Mouse (Mus musculus) MEL (cell line): Measurements from ENCODE around the gene Cog6. TPM values are rescaled to one million over a fixed set of nuclear protein-coding genes. Genes with fewer than 3 reads are reported as not detected.
A peak's percentile ranks its signal among the peaks of the same experiment; 100 is the strongest.

Source experiments
- DNase-seq: peaks from one replicate; pipeline ENCODE4 v3.0.0; 2011; ENCODE audit warnings: low read depth, low spot score
- H3K27ac ChIP-seq: 2 replicates; pipeline ENCODE4 v1.5.1; 2012; ENCODE audit warnings: low read depth, mild to moderate bottlenecking, control low read depth, low read length, moderate library complexity; ENCODE audit not compliant: control insufficient read depth
- H3K27me3 ChIP-seq, 2 experiments: fragments of 150-350 bp in 1 of 2; sonication (generic) in 1 of 2; 2 replicates each; pipeline ENCODE4 v1.6.1; 2012; ENCODE audit warnings: low read length in 2 of 2, mild to moderate bottlenecking in 2 of 2, improper control_type of control experiment in 1 of 2, moderate library complexity in 1 of 2; ENCODE audit not compliant: insufficient read depth in 2 of 2, control insufficient read depth in 1 of 2
- H3K36me3 ChIP-seq, 2 experiments: 2 replicates each; pipeline ENCODE4 v1.6.1; 2012 to 2014; ENCODE audit warnings: low read length in 2 of 2, improper control_type of control experiment in 1 of 2, inconsistent platforms in 1 of 2, mild to moderate bottlenecking in 1 of 2; ENCODE audit not compliant: insufficient read depth in 2 of 2, control insufficient read depth in 1 of 2
- H3K4me1 ChIP-seq, 2 experiments: fragments of 150-350 bp in 1 of 2; sonication (generic) in 1 of 2; 2 replicates each; pipeline ENCODE4 v1.6.1; 2012; ENCODE audit warnings: low read length in 2 of 2, improper control_type of control experiment in 1 of 2, mild to moderate bottlenecking in 1 of 2; ENCODE audit not compliant: insufficient read depth in 2 of 2, control insufficient read depth in 1 of 2
- H3K4me3 ChIP-seq, 2 experiments: fragments of 150-350 bp in 1 of 2; sonication (generic) in 1 of 2; 2 replicates each; pipeline ENCODE4 v1.5.1; 2012; ENCODE audit warnings: low read depth in 2 of 2, low read length in 2 of 2, mild to moderate bottlenecking in 2 of 2, moderate library complexity in 2 of 2, control low read depth in 1 of 2, improper control_type of control experiment in 1 of 2; ENCODE audit not compliant: control insufficient read depth in 1 of 2, insufficient read depth in 1 of 2
- H3K79me2 ChIP-seq: 2 replicates; pipeline ENCODE4 v1.6.1; 2012; ENCODE audit warnings: mild to moderate bottlenecking, low read length, moderate library complexity; ENCODE audit not compliant: control insufficient read depth, poor library complexity, insufficient read depth
- H3K9ac ChIP-seq: 2 replicates; pipeline ENCODE4 v1.6.1; 2012; ENCODE audit warnings: low read depth, mild to moderate bottlenecking, control low read depth, low read length, moderate library complexity; ENCODE audit not compliant: control insufficient read depth, poor library complexity, severe bottlenecking
- H3K9me3 ChIP-seq: fragments of 150-350 bp; sonication (generic); replicated peaks from 2 replicates; pipeline ENCODE4 v1.6.1; 2012; ENCODE audit warnings: mild to moderate bottlenecking, low read length, improper control_type of control experiment, moderate library complexity; ENCODE audit not compliant: insufficient read depth
- CTCF ChIP-seq, 3 experiments: IDR thresholded peaks in 2 of 3; conservative IDR thresholded peaks in 1 of 3; 2 replicates each; pipeline ENCODE4 v1.5.1; 2011 to 2012; ENCODE audit warnings: low read length in 3 of 3, low read depth in 2 of 3, mild to moderate bottlenecking in 2 of 3, improper control_type of control experiment in 1 of 3, inconsistent platforms in 1 of 3, mixed read lengths in 1 of 3, moderate library complexity in 1 of 3; ENCODE audit not compliant: control insufficient read depth in 1 of 3, insufficient read depth in 1 of 3, poor library complexity in 1 of 3, severe bottlenecking in 1 of 3
- ETS1 ChIP-seq: IDR thresholded peaks from 2 replicates; pipeline ENCODE4 v1.6.1; 2012; ENCODE audit warnings: low read depth, mild to moderate bottlenecking, inconsistent platforms, low read length, improper control_type of control experiment, moderate library complexity
- GATA1 ChIP-seq: IDR thresholded peaks from 2 replicates; pipeline ENCODE4 v1.6.1; 2011; ENCODE audit warnings: low read depth, low read length, improper control_type of control experiment
- JUND ChIP-seq: IDR thresholded peaks from 2 replicates; pipeline ENCODE4 v1.6.1; 2011; ENCODE audit warnings: low read depth, mild to moderate bottlenecking, improper control_type of control experiment, low read length
- MAFK ChIP-seq: IDR thresholded peaks from 2 replicates; pipeline ENCODE4 v1.6.1; 2011; ENCODE audit warnings: low read depth, mild to moderate bottlenecking, low read length, improper control_type of control experiment, borderline replicate concordance
- MAZ ChIP-seq: IDR thresholded peaks from 2 replicates; pipeline ENCODE4 v1.6.1; 2012; ENCODE audit warnings: low read depth, mild to moderate bottlenecking, inconsistent platforms, low read length, improper control_type of control experiment
- MYB ChIP-seq: IDR thresholded peaks from 2 replicates; pipeline ENCODE4 v1.6.1; 2011; ENCODE audit warnings: mild to moderate bottlenecking, low read depth, low read length, improper control_type of control experiment
- MYC ChIP-seq: IDR thresholded peaks from 2 replicates; pipeline ENCODE4 v1.6.1; 2011; ENCODE audit warnings: low read depth, mild to moderate bottlenecking, low read length, improper control_type of control experiment, moderate library complexity
- NELFE ChIP-seq: IDR thresholded peaks from 2 replicates; pipeline ENCODE4 v1.6.1; 2011; ENCODE audit warnings: low read depth, low read length, improper control_type of control experiment
- POLR2A ChIP-seq, 2 experiments: IDR thresholded peaks; 2 replicates each; pipeline ENCODE4 v1.6.1; 2011 to 2012; ENCODE audit warnings: low read length in 2 of 2, mild to moderate bottlenecking in 2 of 2, control low read depth in 1 of 2, improper control_type of control experiment in 1 of 2, low read depth in 1 of 2, moderate library complexity in 1 of 2; ENCODE audit not compliant: control insufficient read depth in 1 of 2, insufficient read depth in 1 of 2, poor library complexity in 1 of 2
- POLR2AphosphoS2 ChIP-seq: IDR thresholded peaks from 2 replicates; pipeline ENCODE4 v1.6.1; 2011; ENCODE audit warnings: low read length, improper control_type of control experiment
- POLR2AphosphoS5 ChIP-seq: IDR thresholded peaks from 2 replicates; pipeline ENCODE4 v1.6.1; 2012; ENCODE audit warnings: low read depth, borderline replicate concordance, mild to moderate bottlenecking, inconsistent platforms, low read length, moderate library complexity, mixed read lengths
- RCOR1 ChIP-seq: IDR thresholded peaks from 2 replicates; pipeline ENCODE4 v1.6.1; 2012; ENCODE audit warnings: low read depth, mild to moderate bottlenecking, inconsistent platforms, low read length, improper control_type of control experiment
- SIN3A ChIP-seq: IDR thresholded peaks from 2 replicates; pipeline ENCODE4 v1.6.1; 2012; ENCODE audit warnings: low read length, improper control_type of control experiment, inconsistent platforms
- SMC3 ChIP-seq: IDR thresholded peaks from 2 replicates; pipeline ENCODE4 v1.6.1; 2011; ENCODE audit warnings: low read depth, low read length, improper control_type of control experiment
- TCF12 ChIP-seq: IDR thresholded peaks from 2 replicates; pipeline ENCODE4 v1.6.1; 2014; ENCODE audit warnings: low read depth, mild to moderate bottlenecking, inconsistent platforms, low read length, improper control_type of control experiment, moderate library complexity
- UBTF ChIP-seq: IDR thresholded peaks from 2 replicates; pipeline ENCODE4 v1.6.1; 2012; ENCODE audit warnings: low read depth, mild to moderate bottlenecking, inconsistent platforms, low read length, improper control_type of control experiment, moderate library complexity, borderline replicate concordance; ENCODE audit not compliant: insufficient read depth
- ZMIZ1 ChIP-seq: IDR thresholded peaks from 2 replicates; pipeline ENCODE4 v1.6.1; 2012; ENCODE audit warnings: low read depth, mild to moderate bottlenecking, inconsistent platforms, low read length, improper control_type of control experiment, moderate library complexity
- ZNF384 ChIP-seq: IDR thresholded peaks from 2 replicates; pipeline ENCODE4 v1.6.1; 2012; ENCODE audit warnings: low read depth, mild to moderate bottlenecking, inconsistent platforms, low read length, improper control_type of control experiment
- polyA plus RNA-seq, 2 experiments: library from polyadenylated mRNA; stranded (reverse) in 1 of 2; unstranded in 1 of 2; fragments of >175 nt in 1 of 2; fragments of >200 nt in 1 of 2; gene quantifications; 2 replicates each; pipeline versions ENCODE4 v1.2.1 to v1.2.4; 2012; ENCODE audit warnings: low replicate concordance in 2 of 2, low read depth in 1 of 2; ENCODE audit not compliant: insufficient read length in 2 of 2, insufficient read depth in 1 of 2, missing spikeins in 1 of 2
- total RNA-seq: library from RNA; depleted of rRNA; stranded (reverse); fragments of 300-350 nt; gene quantifications from 2 replicates; pipeline ENCODE4 v1.2.3, GENCODE M21; 2012

The Cog6 gene
- total and polyA plus RNA-seq, 3 experiments: 15.6 to 21.6 TPM; not detected in 1

DNA sequence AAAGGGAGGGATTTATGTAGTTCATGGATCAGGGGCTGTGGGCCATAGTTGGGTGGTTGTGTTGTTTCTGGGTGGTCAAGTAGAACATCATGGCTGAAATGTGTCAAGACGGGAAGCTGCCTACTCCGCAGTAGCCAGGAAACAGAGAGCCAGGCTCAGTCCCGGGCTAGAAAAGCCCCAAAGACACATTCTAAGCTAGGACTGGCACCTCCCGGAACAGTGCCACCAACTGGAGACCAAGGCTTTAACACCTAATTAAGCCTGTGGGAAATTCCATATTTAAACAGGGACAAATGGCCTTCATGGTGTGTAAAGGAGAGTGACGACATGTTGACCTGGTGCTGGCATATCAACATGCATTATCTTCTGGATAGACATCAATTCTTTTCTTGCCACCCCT lies 50.0 kb downstream of the Cog6 start:
- Histone ChIP-seq H3K9ac (no peak overlapping the region), H3K9me3 (no peaks in the 10 kb centered on the region)
- DNase-seq: no peak

DNA sequence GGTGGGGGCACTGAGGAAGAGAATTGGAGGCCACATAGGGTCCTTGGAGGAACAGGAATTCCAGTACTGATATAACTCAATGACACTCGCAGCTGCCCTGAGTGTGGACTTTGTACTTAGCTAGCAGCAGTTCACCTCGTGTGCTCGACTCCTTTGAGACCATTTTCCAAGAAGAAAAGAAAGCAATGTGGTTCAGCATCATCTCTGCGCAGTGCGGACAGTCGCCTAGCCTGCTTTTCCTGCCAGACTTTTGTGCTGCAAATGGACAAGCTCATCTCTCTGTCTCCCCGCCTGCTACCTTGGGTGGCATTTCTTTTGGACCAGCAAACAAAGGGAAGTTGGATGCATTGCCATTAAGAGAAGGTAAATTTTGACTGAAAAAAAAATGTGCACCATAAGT lies 52.8 kb downstream of the Cog6 start:
- Histone ChIP-seq H3K79me2 (no peaks in the 10 kb centered on the region), H3K27ac (no peak overlapping the region), H3K9ac (no peak overlapping the region), H3K4me1 (no peaks in the 10 kb centered on the region), H3K9me3 (no peaks in the 10 kb centered on the region), H3K4me3 (no peak overlapping the region), H3K36me3 (no peaks in the 10 kb centered on the region), H3K27me3 (no peaks in the 10 kb centered on the region)
- TF ChIP-seq ZMIZ1 (no peak), ZNF384 (no peak), RCOR1 (no peak), CTCF (IDR thresholded peaks at IDR 0.05 in 2 of 3, conservative IDR thresholded peaks at IDR 0.05 in 1 of 3; ENCODE audit: control insufficient read depth in 1 of 3, insufficient read depth in 1 of 3, low read depth in 2 of 3, low read length in 3 of 3, poor library complexity in 1 of 3, severe bottlenecking in 1 of 3) (no peak)
- DNase-seq: no peak

More for the DNA sequence above, 50.0 kb downstream of the Cog6 start:
- H3K4me1 ChIP-seq: no peaks in the 10 kb centered on the region
- no peak overlapping the region for H3K27ac ChIP-seq
- no peak overlapping the region for H3K4me3 ChIP-seq
- H3K27me3 ChIP-seq: no peaks in the 10 kb centered on the region
- no peaks in the 10 kb centered on the region for H3K79me2 ChIP-seq
- peak in 1 of 3 experiments; percentile 11; a peak in 1 of 6 replicates for TF ChIP-seq CTCF (IDR thresholded peaks at IDR 0.05 in 2 of 3, conservative IDR thresholded peaks at IDR 0.05 in 1 of 3; ENCODE audit: control insufficient read depth in 1 of 3, insufficient read depth in 1 of 3, low read depth in 2 of 3, low read length in 3 of 3, poor library complexity in 1 of 3, severe bottlenecking in 1 of 3)
- TF ChIP-seq MYC: no peak
- H3K36me3 ChIP-seq: no peaks in the 10 kb centered on the region

GRCm38 (mm10) chr3:52963441-52963840 lies 53.6 kb downstream of the Cog6 start:
- no peaks in the 10 kb centered on the region for H3K79me2 ChIP-seq
- no peak overlapping the region for H3K9ac ChIP-seq
- H3K27ac ChIP-seq: no peak overlapping the region
- no peaks in the 10 kb centered on the region for H3K27me3 ChIP-seq
- no peak for DNase-seq
- no peaks in the 10 kb centered on the region for H3K36me3 ChIP-seq
- H3K4me1 ChIP-seq: no peaks in the 10 kb centered on the region
- TF ChIP-seq TCF12 (no peak), GATA1 (no peak), POLR2A (IDR thresholded peaks at IDR 0.05; ENCODE audit: control insufficient read depth in 1 of 2, insufficient read depth in 1 of 2, low read depth in 1 of 2, low read length in 2 of 2, poor library complexity in 1 of 2) (no peak), MAFK (no peak), ETS1 (no peak), MAZ (no peak), MYB (no peak), SMC3 (no peak), UBTF (no peak), POLR2AphosphoS5 (no peak), SIN3A (no peak), MYC (no peak), POLR2AphosphoS2 (no peak), JUND (no peak), NELFE (no peak)
- H3K9me3 ChIP-seq: no peaks in the 10 kb centered on the region
- H3K4me3 ChIP-seq: no peak overlapping the region
